Mouse (Mus musculus) forelimb bud, embryonic 11.5 days (tissue): ENCODE data around the gene Gm43738.

ENCODE experiments used
- DNase-seq: peaks from one replicate; pipeline ENCODE4 v3.0.0-alpha.2; 2012; ENCODE audit warnings: low read depth, low spot score

The Gm43738 gene

GRCm38 (mm10) chr3:89100811-89101210 lies at the start of gene Gm43738:
Gene Gm43738 (minus strand): TSS chr3:89101099.
- DNase-seq = no peak

GRCm38 (mm10) chr3:89148567-89148966 lies 47.7 kb upstream of the Gm43738 start:
- DNase-seq = no peak

GRCm38 (mm10) chr3:89147979-89148311 lies 47.0 kb upstream of the Gm43738 start:
- DNase-seq = no peak

- DNase-seq = no peak
These were observed 46.4 kb upstream of the Gm43738 start for GRCm38 (mm10) chr3:89147101-89147978.

GRCm38 (mm10) chr3:89145566-89145965 lies 44.7 kb upstream of the Gm43738 start:
- DNase-seq = no peak

GRCm38 (mm10) chr3:89144821-89145220 lies 43.9 kb upstream of the Gm43738 start:
- DNase-seq = no peak

- DNase-seq = no peak
These were observed 35.5 kb upstream of the Gm43738 start for GRCm38 (mm10) chr3:89136365-89136764.

- DNase-seq = no peak
These were observed 35.1 kb upstream of the Gm43738 start, which contains the start of gene Pklr for GRCm38 (mm10) chr3:89135958-89136357. Gene Pklr (plus strand): TSS chr3:89136142.

- DNase-seq = no peak
These were observed 32.9 kb upstream of the Gm43738 start for GRCm38 (mm10) chr3:89133752-89134151.

GRCm38 (mm10) chr3:89133063-89133450 lies 32.2 kb upstream of the Gm43738 start:
- DNase-seq = no peak

- no peak for DNase-seq
These were observed 31.6 kb upstream of the Gm43738 start for GRCm38 (mm10) chr3:89132285-89133062.

- DNase-seq = no peak
These were observed 30.9 kb upstream of the Gm43738 start for GRCm38 (mm10) chr3:89131816-89132215.

- no peak for DNase-seq
These were observed 29.0 kb upstream of the Gm43738 start for GRCm38 (mm10) chr3:89129908-89130307.

- no peak for DNase-seq
These were observed 25.1 kb upstream of the Gm43738 start for GRCm38 (mm10) chr3:89125981-89126380.

GRCm38 (mm10) chr3:89124241-89124640 lies 23.3 kb upstream of the Gm43738 start:
- no peak for DNase-seq

- no peak for DNase-seq
These were observed 22.4 kb upstream of the Gm43738 start for GRCm38 (mm10) chr3:89123313-89123712.

- DNase-seq = no peak
These were observed 14.6 kb upstream of the Gm43738 start for GRCm38 (mm10) chr3:89115522-89115921.

GRCm38 (mm10) chr3:89113058-89113457 lies 12.2 kb upstream of the Gm43738 start:
- no peak for DNase-seq

GRCm38 (mm10) chr3:89108146-89108545 lies 7.2 kb upstream of the Gm43738 start:
- DNase-seq = no peak

- DNase-seq = no peak
These were observed 6.6 kb upstream of the Gm43738 start for GRCm38 (mm10) chr3:89107545-89107944.

- DNase-seq = no peak
These were observed 6.0 kb upstream of the Gm43738 start for GRCm38 (mm10) chr3:89106881-89107280.

GRCm38 (mm10) chr3:89103291-89103595 lies 2.3 kb upstream of the Gm43738 start:
- no peak for DNase-seq
